ENCODE assay signal across 8 mouse cellular contexts in genomic region chr7:34132355-34133079, GRCm38 (mm10). TPM values are rescaled to one million over a fixed set of nuclear protein-coding genes. Genes with fewer than 3 reads are reported as not detected.
DNase-seq lines count a peak whose midpoint lies in the region; ATAC-seq and TF ChIP-seq lines count a peak whose summit lies in the region.

No protein-coding gene starts in this region.

- DNase-seq in urinary bladder, adult 2 months (ENCODE audit: low spot score) = peak; percentile 40
- no peak for DNase-seq in urinary bladder, adult 18-20 months (ENCODE audit: low spot score in 2 of 2)
- DNase-seq in hindbrain, embryonic 10.5 days (ENCODE audit: low spot score) = peak; percentile 59
- peak; percentile 27 for DNase-seq in limb, embryonic 14.5 days (ENCODE audit: low spot score)
- peak; percentile 75 for DNase-seq in neural tube, embryonic 11.5 days (ENCODE audit: low spot score)
- DNase-seq in layer of hippocampus, adult 9-11 months = no peak

- H3K27me3 ChIP-seq in embryonic facial prominence, embryonic 13.5 days = no peaks in the 10 kb centered on the region
- no peaks in the 10 kb centered on the region for H3K27me3 ChIP-seq in hindbrain, embryonic 10.5 days (ENCODE audit: insufficient read depth, poor library complexity, severe bottlenecking)
- H3K27me3 ChIP-seq in limb, embryonic 14.5 days (ENCODE audit: control insufficient read depth, insufficient read depth, low read length) = no peaks in the 10 kb centered on the region
- H3K27me3 ChIP-seq in neural tube, embryonic 11.5 days (ENCODE audit: control insufficient read depth, insufficient read depth, low read length) = no peaks in the 10 kb centered on the region

- H3K4me2 ChIP-seq in embryonic facial prominence, embryonic 13.5 days = peak overlapping the region; percentile 57
- peak overlapping the region; percentile 59 for H3K4me2 ChIP-seq in limb, embryonic 14.5 days (replicated peaks; ENCODE audit: low read depth, low read length, severe bottlenecking)
- H3K4me2 ChIP-seq in neural tube, embryonic 11.5 days (ENCODE audit: low read depth) = peak overlapping the region; percentile 60

- peaks cover 30% of the 10 kb centered on the region for H3K4me1 ChIP-seq in embryonic facial prominence, embryonic 13.5 days
- H3K4me1 ChIP-seq in hindbrain, embryonic 10.5 days (replicated peaks) = peaks cover 28% of the 10 kb centered on the region
- H3K4me1 ChIP-seq in limb, embryonic 14.5 days (ENCODE audit: control insufficient read depth, insufficient read depth, low read length) = peaks cover 10% of the 10 kb centered on the region
- peaks cover 10% of the 10 kb centered on the region; the same call in 1 of the 2 replicates for H3K4me1 ChIP-seq in neural tube, embryonic 11.5 days (ENCODE audit: control insufficient read depth, insufficient read depth, low read length)

- TF ChIP-seq POLR2A in limb, embryonic 14.5 days (IDR thresholded peaks at IDR 0.05; ENCODE audit: borderline replicate concordance, extremely low read depth, insufficient read depth, insufficient read length) = no peak

- WGBS in embryonic facial prominence, embryonic 13.5 days = under 1% methylated on average over 91 of the region's 116 CpGs
- WGBS in hindbrain, embryonic 10.5 days = under 1% methylated on average over 116 of the region's 116 CpGs
- under 1% methylated on average over 46 of the region's 116 CpGs for WGBS in limb, embryonic 14.5 days
- WGBS in neural tube, embryonic 11.5 days = under 1% methylated on average over 68 of the region's 116 CpGs

- peak overlapping the region; percentile 87 for H3K4me3 ChIP-seq in embryonic facial prominence, embryonic 13.5 days
- peak overlapping the region; percentile 78 for H3K4me3 ChIP-seq in hindbrain, embryonic 10.5 days
- peak overlapping the region; percentile 87 for H3K4me3 ChIP-seq in limb, embryonic 14.5 days (replicated peaks; ENCODE audit: low read length)
- peak overlapping the region; percentile 79 for H3K4me3 ChIP-seq in neural tube, embryonic 11.5 days (ENCODE audit: low read depth, low read length)

- peak overlapping the region; percentile 92 for H3K9ac ChIP-seq in embryonic facial prominence, embryonic 13.5 days
- peak overlapping the region; percentile 97 for H3K9ac ChIP-seq in limb, embryonic 14.5 days (ENCODE audit: low read depth, low read length, severe bottlenecking)
- H3K9ac ChIP-seq in neural tube, embryonic 11.5 days (ENCODE audit: low read length) = peak overlapping the region; percentile 82

- peaks cover 12% of the 10 kb centered on the region for H3K36me3 ChIP-seq in embryonic facial prominence, embryonic 13.5 days
- H3K36me3 ChIP-seq in hindbrain, embryonic 10.5 days = peaks cover 19% of the 10 kb centered on the region
- H3K36me3 ChIP-seq in limb, embryonic 14.5 days (ENCODE audit: control insufficient read depth, insufficient read depth, low read length) = no peaks in the 10 kb centered on the region
- H3K36me3 ChIP-seq in neural tube, embryonic 11.5 days (ENCODE audit: control insufficient read depth, insufficient read depth, low read length) = no peaks in the 10 kb centered on the region

- peak overlapping the region; percentile 86 for H3K27ac ChIP-seq in embryonic facial prominence, embryonic 13.5 days
- H3K27ac ChIP-seq in hindbrain, embryonic 10.5 days = peak overlapping the region; percentile 93
- H3K27ac ChIP-seq in limb, embryonic 14.5 days (replicated peaks; ENCODE audit: low read depth, low read length) = peak overlapping the region; percentile 91
- peak overlapping the region; percentile 73 for H3K27ac ChIP-seq in neural tube, embryonic 11.5 days (ENCODE audit: low read depth, low read length)

- H3K9me3 ChIP-seq in embryonic facial prominence, embryonic 13.5 days = peaks cover 2% of the 10 kb centered on the region; the same call in 1 of the 2 replicates
- 0 out of 2 replicates have a peak, but pooled peaks cover under 1% of the 10 kb centered on the region for H3K9me3 ChIP-seq in hindbrain, embryonic 10.5 days
- H3K9me3 ChIP-seq in limb, embryonic 14.5 days (ENCODE audit: control insufficient read depth, low read length) = 0 out of 2 replicates have a peak, but pooled peaks cover 2% of the 10 kb centered on the region
- H3K9me3 ChIP-seq in neural tube, embryonic 11.5 days (ENCODE audit: control insufficient read depth, low read length) = no peaks in the 10 kb centered on the region

- ATAC-seq in embryonic facial prominence, embryonic 13.5 days (ENCODE audit: insufficient number of reproducible peaks, insufficient read depth, low FRiP score, low TSS enrichment, low read depth) = peak; percentile 73
- peak; percentile 64 for ATAC-seq in limb, embryonic 14.5 days (ENCODE audit: low FRiP score, low read depth)
- peak; percentile 81 for ATAC-seq in neural tube, embryonic 11.5 days (ENCODE audit: insufficient read depth, low FRiP score, low TSS enrichment)
- ATAC-seq in activated CD4-positive, CD25-positive, alpha-beta regulatory T cell, adult 4 months = no peak

RNA-seq across cellular contexts. Expression of gene Wtip, which starts 0.6 kb away (rescaled TPM):
- polyA plus RNA-seq in urinary bladder, adult 2 months (2012; rRNA removed) = 23.0 and 23.3 TPM in 2 replicates
- 6.8 and 9.2 TPM in 2 replicates for polyA plus RNA-seq in embryonic facial prominence, embryonic 13.5 days (2015; fragmentation: Nextera tagmentation; extraction: Ambion mirVana)
- 4.0 and 4.8 TPM in 2 replicates for polyA plus RNA-seq in hindbrain, embryonic 10.5 days (2016; fragmentation: Nextera tagmentation; extraction: Ambion mirVana)
- polyA plus RNA-seq in limb, embryonic 14.5 days (2012; rRNA removed) = 62.4 and 77.4 TPM in 2 replicates
- polyA plus RNA-seq in limb, embryonic 14.5 days (2014; fragmentation: Nextera tagmentation; extraction: Ambion mirVana) = 8.6 and 10.8 TPM in 2 replicates
- 5.3 and 5.8 TPM in 2 replicates for polyA plus RNA-seq in neural tube, embryonic 11.5 days (2014; fragmentation: Nextera tagmentation; extraction: Ambion mirVana)
- not detected for polyA plus RNA-seq in activated CD4-positive, CD25-positive, alpha-beta regulatory T cell, adult 4 months (2017; shearing (Covaris generic))

RNA-seq across cellular contexts. Expression of gene Uba2, which starts 36.9 kb away (rescaled TPM):
- polyA plus RNA-seq in urinary bladder, adult 2 months (2012; rRNA removed) = 76.1 and 90.3 TPM in 2 replicates
- polyA plus RNA-seq in embryonic facial prominence, embryonic 13.5 days (2015; fragmentation: Nextera tagmentation; extraction: Ambion mirVana) = 226 and 239 TPM in 2 replicates
- polyA plus RNA-seq in hindbrain, embryonic 10.5 days (2016; fragmentation: Nextera tagmentation; extraction: Ambion mirVana) = 239 and 277 TPM in 2 replicates
- 132 and 147 TPM in 2 replicates for polyA plus RNA-seq in limb, embryonic 14.5 days (2012; rRNA removed)
- 182 and 195 TPM in 2 replicates for polyA plus RNA-seq in limb, embryonic 14.5 days (2014; fragmentation: Nextera tagmentation; extraction: Ambion mirVana)
- polyA plus RNA-seq in neural tube, embryonic 11.5 days (2014; fragmentation: Nextera tagmentation; extraction: Ambion mirVana) = 261 and 264 TPM in 2 replicates
- 10 to 100 TPM; 93.3 to 94.9 TPM for polyA plus RNA-seq in activated CD4-positive, CD25-positive, alpha-beta regulatory T cell, adult 4 months (2017; shearing (Covaris generic))

RNA-seq across cellular contexts. Expression of gene Scgb1b30, which starts 37.3 kb away (rescaled TPM):
- polyA plus RNA-seq in urinary bladder, adult 2 months (2012; rRNA removed) = not detected in 2 replicates
- polyA plus RNA-seq in embryonic facial prominence, embryonic 13.5 days (2015; fragmentation: Nextera tagmentation; extraction: Ambion mirVana) = not detected in 2 replicates
- polyA plus RNA-seq in hindbrain, embryonic 10.5 days (2016; fragmentation: Nextera tagmentation; extraction: Ambion mirVana) = not detected in 2 replicates
- not detected in 2 replicates for polyA plus RNA-seq in limb, embryonic 14.5 days (2012; rRNA removed)
- not detected in 2 replicates for polyA plus RNA-seq in limb, embryonic 14.5 days (2014; fragmentation: Nextera tagmentation; extraction: Ambion mirVana)
- not detected in 2 replicates for polyA plus RNA-seq in neural tube, embryonic 11.5 days (2014; fragmentation: Nextera tagmentation; extraction: Ambion mirVana)
- polyA plus RNA-seq in activated CD4-positive, CD25-positive, alpha-beta regulatory T cell, adult 4 months (2017; shearing (Covaris generic)) = not detected

Comparison
In these comparisons a context has a peak if more than half of its experiments do, and no peak if none do; other contexts are left out.
1. DNase-seq: peak in urinary bladder, adult 2 months (single experiment), hindbrain, embryonic 10.5 days (single experiment), limb, embryonic 14.5 days (single experiment) and neural tube, embryonic 11.5 days (single experiment); none in urinary bladder, adult 18-20 months (0 of 2) and layer of hippocampus, adult 9-11 months (single experiment).
2. Peak in every context shown above with its lines, with median percentiles within 50 percentile points of each other: H3K27ac ChIP-seq, H3K4me2 ChIP-seq, H3K4me3 ChIP-seq and H3K9ac ChIP-seq.